Mouse (Mus musculus): ENCODE data around the gene Stk24. TPM values are rescaled to one million over a fixed set of nuclear protein-coding genes. Genes with fewer than 3 reads are reported as not detected.

The Stk24 gene
- total RNA-seq, 2 experiments from 2014 or later, result 68.0 to 69.3 TPM

DNA sequence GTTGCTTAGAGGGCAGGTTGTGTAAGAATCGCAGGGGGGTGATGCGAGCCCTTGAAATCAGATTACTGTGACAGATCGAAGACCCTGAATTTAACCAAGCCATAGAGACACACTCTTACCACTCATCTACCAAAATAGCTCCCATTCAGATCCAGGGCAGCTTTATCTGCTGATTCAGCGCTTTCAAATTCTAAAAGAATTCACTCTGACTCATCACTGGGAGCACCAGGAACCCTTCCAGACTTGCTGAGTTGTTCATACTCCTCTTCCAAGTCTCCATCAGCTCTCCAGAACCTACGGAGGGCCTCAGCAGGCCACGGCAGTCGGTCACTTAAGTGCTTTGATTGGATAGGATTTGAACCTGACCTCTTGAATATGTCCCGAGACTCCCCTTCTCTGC, 5.6 kb upstream of the Stk24 start:
- intact Hi-C loops (cut with DNase I), result no loop called here
- no peak for DNase-seq

DNA sequence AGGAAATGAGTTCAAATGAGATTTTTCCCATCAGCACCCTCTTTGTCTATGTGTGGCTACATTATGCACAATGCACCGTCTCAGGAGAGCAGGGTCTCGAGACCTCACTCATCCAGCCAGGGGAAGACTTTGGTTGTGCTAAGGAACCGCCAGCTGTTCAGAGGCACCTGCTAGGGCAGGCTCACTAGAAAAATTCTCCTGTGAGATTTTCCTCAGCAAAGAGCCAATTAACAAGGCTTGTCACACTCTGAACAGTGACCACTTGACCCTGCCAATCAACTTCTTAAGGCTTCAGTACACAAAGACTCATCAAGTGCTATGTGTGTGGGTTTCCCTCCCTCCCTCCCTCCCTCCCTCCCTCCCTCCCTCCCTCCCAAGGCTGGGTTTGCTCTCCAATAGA, 4.0 kb upstream of the Stk24 start:
- DNase-seq, result no peak
- intact Hi-C loops (cut with DNase I), result no loop called here

DNA sequence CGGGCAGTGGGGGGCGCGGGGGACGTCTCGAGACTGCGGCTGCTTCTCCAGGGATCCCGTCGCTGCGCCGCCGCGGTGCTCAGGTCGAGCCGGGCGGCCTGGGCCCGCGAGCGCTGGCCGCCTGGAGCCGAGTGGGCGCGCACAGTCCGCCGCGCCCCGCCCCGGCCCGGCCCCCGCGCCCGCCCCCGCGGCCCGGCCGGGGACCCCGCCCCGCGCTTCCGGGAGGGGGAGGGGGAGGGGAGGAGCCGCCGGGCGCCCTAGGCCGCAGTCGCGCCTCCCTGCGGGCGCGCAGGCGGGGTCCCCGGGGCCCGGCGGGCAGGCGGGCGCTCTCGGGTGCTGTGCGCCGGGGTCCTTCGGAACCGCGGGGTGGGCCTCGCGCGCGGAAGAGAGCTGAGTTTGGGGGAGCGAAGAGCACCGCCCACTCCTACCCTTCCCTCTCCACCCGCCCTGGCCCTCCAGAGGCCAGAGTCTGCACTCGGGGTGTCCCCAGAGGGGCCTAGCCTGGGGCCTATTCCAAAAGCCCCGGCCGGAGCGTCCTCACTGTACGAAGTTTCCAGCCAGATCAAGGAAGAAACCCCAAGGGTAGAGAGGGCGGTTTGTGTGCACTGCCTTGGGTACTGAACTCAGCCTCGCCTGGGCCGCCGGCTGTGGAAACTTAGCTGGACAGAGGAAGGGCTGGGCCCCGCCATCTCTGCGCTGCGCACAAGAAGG, 540 bp downstream of the Stk24 start:
- intact Hi-C loops (cut with DNase I), result loop anchor here (2.0 kb wide), 3 partner anchors 44 to 100 kb away; no protein-coding TSS in a partner anchor
- peak; percentile 93 to 96 for DNase-seq

DNA sequence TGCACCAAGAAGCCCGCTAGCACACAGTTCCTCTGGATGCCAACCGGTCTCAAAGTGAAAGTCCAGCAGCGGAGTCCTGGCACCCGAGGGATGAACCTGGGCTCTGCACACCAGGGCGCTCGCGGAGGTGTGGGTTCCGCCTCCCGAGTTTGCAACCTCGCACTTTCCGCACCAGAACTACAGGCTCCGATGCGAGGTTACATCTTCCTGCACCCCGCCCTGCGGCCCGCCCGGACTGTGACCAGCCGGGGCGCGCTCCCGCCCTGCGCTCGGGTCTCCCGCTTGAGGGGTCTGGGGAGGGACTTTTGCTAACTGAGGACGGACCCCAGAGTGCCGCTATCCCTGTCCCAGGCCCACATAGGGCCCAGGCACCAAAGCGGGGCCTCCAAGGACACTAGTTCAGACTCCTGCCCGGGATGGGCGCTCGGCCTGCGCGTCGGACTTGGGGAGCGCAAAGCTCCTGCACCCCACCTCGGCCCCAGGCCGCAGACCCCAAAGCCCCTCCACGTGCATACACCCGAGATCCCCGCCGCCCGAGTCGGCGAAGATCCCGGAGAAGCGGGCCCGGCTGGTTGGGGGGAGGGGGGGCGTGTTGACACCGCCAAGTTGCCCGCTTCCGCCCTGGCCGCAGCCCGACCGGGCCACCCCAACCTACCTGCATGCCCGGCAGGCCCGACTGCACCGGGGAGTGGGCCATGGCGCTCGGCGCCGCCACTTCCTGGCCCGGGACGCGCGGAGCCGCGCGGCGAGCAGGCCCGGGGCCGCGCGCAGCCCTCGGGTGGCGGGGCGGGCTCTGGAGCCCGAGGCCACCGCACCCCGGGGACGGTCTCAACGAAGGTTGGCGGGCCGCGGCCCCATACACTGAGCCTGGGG, 1.3 kb downstream of the Stk24 start:
- intact Hi-C loops (cut with DNase I), result loop anchor here (2.0 kb wide), 3 partner anchors 44 to 100 kb away; no protein-coding TSS in a partner anchor
- peak; percentile 66 to 70 for DNase-seq

DNA sequence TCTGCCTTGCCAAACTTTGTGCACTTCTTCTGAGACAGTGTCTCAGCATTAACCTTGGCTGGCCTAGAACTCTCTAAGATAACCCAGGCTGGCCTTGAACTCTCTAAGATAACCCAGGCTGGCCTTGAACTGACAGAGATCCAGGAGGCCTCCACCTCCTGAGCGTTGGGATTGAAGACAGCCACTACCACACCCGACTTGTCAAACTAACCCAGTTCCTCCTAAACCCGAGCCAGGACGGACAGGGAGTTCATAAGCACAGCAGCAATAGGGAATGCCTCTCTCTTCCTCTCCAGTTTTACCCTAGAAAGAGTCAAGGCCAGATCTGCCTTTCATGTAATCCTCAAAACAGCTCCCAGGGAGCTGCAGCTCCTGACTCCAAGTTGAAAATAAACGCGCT, 3.2 kb downstream of the Stk24 start:
- intact Hi-C loops (cut with DNase I), result no loop called here
- no peak for DNase-seq

DNA sequence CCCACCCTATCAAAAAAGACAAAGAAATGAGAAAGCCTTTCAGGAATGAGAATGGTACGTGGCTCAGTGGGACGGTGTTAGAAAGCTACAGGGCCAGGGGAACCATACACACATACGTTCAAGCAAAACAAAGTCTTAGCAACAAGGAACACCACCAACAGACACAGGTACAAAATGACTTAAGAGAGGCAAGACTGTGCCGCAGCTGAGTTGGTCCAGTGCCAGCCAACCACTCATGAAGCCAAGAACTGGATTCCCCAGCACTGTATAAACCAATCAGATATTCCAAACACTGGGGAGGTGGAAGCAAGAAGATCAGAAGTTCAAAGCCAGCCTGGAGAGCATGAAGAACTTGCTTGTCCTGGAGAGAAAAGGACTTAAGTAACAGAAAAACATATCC, 5.9 kb downstream of the Stk24 start:
- intact Hi-C loops (cut with DNase I), result no loop called here

DNA sequence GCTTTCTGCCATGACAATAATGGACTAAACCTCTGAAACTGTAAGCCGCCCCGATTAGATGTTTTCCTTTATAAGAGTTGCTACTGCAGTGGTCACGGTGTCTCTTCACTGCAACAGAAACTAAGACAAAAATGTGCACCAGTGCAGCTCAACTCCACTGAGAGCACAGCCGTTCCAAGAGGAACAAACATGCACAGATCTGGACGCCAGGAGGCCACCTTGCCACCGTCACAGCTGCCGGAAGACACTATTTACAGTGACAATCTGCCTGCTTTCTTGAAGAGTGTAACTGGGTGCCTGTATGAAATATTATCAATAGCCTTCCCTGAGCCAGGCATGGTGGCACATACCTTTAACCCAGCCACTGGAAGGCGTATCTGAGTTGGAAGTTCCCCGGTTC, 6.8 kb downstream of the Stk24 start:
- intact Hi-C loops (cut with DNase I), result no loop called here
- DNase-seq, result no peak

More for the DNA sequence above, 5.9 kb downstream of the Stk24 start:
- DNase-seq, result no peak

DNA sequence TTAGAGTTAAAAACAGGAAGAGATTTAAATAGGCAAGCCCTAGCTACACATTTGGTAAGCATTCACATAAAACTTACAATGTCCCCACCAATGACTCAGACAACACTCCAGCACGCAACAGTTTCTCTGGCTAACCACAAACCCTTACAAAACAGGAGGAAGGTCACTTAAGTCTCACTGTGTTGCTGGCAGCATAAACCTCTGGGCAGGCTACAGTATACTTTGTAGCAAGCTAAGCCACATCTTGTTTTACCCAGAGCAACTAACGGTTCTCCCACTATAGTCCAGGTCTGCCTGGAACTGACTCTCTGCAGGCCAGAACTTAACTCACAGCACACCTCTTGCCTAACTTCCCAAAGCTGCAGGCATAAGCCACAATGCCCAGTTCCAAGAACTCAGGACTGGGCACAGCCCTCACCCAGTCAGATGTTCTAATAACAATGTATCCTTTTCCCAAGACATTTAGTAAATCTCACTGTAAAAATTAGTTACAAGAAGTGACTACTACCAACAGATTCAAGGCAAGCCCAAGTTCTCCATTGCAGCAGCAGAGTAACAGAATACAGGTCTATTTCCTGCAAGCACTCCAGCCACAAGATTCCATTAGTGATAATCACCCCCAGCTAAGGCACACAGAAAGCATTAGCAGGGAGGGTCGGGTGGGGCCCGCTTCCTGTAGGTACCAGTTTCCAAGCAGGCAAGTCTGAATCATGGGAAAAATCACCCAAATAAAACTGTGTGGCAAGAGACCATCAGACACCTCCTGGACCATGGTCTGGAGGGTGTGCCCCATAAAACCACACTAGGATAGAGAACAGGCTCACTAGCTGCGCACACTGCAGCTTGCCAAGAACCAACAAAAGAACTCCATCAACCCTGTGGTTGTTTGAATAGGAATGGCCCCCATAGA, 7.6 kb downstream of the Stk24 start:
- intact Hi-C loops (cut with DNase I), result no loop called here
- no peak for DNase-seq

DNA sequence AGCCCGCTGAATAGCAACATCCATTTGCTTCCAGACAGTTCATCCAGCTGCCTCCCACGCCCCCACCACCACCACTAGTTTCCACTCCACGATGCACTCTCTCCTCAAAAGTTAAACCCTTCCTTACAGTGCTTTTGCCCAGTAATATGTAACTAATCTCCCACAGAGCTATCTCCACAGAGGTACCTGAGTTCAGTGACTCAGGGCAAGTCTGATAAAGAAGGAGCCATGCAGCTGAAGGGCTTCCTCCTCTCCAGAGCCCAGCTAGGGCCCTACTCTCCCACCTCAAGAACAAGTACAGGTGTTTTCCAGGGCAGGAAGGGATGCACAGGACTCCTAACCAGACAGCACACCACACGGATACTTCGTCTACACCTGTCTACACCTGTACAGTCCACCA, 10.4 kb downstream of the Stk24 start:
- DNase-seq, result no peak
- intact Hi-C loops (cut with DNase I), result no loop called here

DNA sequence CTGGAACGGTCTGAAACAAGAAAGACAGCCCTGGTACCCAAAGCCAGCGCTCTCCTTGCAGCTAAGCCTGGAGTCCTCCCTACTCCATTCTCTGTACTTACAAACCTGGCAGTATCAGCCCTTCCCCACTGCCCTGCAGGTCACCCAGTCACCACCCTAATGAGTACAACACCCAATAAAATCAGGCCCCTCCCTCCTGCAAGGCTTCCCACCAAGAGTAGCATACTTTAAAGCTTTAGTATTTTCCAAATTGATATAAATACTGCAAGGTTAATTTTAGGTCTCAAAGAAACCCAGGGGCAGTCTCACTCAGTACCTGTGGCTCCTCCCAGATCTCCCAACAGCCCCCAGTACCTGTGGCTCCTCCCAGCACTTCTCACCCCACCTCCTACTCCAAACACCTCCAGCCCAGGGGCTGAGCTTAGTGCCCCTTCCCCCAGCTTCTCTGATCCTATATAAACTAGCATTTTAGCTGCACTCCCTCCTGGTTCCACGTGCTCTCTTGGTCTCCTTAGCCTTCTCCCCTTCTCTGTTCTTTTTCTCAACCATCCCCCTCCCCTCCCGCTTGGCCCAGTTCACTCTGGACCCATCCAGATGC, 11.6 kb downstream of the Stk24 start:
- intact Hi-C loops (cut with DNase I), result no loop called here
- no peak for DNase-seq

DNA sequence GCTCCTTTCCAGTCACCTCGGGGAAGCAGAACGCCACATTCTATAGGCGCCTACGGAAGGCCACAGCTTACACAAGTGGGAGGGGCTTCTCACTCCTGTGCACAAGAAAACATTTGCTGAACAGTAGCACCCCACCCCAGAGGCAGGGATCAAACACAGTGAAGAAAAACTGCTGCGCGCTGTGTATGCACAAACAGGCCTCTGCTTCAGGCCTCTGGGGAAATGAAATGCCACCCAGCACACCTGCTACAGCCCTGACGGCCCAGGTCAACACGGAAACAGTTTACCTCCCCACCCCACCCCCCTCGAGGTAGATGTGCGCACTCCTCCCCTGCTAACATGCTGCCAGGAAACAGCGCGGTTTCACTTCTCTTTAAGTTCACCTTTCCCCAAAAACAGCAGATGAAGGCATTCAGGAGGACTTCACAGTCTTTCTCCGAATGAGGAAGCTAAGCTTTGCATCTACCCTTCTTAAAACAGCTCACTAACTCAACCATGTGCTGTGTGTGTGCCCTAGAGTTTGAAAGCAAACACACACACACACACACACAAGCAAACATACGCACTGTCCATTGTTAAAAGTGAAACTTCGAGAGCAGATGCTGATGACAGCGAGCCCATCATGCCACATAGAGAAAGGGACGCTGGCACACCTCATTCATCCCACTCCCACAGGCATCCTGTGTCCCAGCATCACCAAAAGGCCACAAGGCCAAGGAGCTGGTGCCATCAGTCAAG, 13.7 kb downstream of the Stk24 start:
- intact Hi-C loops (cut with DNase I), result no loop called here
- no peak for DNase-seq

DNA sequence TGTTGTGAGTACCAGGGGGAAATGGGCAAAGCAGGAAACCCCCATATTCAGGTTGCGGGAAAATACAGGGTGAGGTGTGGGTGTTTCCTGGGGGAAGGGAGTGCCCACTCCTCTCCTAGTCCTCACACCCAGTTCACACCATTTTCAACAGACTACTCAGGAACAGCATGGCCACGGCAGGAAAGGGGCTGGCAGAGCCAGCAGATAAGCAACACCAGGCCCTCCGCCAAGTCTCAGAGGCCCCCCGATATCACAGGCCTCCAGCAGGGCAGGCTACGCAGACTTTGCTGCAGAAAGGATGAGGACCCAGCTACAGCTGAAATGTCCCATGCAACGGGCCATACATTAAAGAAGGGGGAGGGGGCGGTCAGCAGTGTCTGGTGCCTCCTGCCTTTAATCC, 14.4 kb downstream of the Stk24 start:
- intact Hi-C loops (cut with DNase I), result no loop called here
- peak; percentile 54 to 67 for DNase-seq

DNA sequence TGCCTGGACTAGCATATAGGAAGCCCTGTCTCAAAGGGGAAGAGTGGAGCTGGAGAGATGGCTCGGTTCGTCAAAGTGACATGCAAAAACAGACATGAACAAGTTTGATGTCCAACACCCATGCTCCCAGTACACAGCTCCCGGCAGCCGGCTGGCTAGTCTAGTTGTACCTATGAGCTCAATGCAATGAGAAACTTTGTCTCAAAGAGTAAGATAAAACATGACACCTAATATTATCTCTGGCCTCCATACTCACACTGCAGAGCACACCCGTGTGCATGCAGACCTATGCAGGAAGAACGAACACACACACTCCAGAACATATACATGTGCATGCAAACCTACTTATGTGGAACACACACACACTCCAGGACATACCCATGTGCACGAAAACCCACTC, 15.5 kb downstream of the Stk24 start:
- intact Hi-C loops (cut with DNase I), result loop anchor here (5.0 kb wide), 1 partner anchor 87 kb away; no protein-coding TSS in a partner anchor
- DNase-seq, result no peak

DNA sequence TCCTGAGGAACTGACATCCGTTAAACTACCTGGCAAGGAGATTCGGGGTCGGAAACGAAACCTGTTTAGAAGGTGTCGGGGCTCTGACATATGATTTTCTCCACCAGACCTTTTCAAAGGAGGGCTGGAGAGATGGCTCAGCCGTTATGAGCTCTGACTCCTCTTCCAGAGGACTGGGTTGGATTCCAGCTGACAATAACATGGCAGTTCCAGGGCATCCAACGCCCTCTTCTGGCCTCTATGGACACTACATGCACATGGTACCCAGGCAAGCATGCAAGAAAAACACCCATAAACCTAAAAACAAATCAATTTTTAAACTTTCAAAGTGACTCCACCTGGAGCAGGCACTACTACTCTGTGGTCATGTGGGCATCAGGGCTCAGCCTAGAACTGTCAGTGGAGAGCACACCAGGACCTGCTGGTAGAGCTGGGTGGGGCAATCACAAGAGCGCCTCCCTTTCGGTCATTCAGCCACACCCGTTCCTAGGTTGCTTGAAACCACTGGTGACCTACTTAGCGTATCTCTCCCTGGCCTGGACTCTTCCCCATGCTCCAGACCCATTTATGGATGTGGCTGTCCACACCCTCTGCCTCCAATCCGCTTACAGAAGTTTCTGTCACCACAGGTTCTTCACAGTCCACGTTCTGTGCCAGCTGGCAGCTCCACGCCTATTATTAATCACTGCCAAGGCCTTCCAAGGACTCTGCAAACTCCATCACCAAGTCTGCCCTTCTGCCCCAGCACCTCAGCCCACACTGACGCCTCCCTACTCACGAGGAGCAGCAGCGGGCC, 18.3 kb downstream of the Stk24 start:
- intact Hi-C loops (cut with DNase I), result loop anchor here (5.0 kb wide), 1 partner anchor 84 kb away; no protein-coding TSS in a partner anchor
- peak; percentile 82 to 86 for DNase-seq

DNA sequence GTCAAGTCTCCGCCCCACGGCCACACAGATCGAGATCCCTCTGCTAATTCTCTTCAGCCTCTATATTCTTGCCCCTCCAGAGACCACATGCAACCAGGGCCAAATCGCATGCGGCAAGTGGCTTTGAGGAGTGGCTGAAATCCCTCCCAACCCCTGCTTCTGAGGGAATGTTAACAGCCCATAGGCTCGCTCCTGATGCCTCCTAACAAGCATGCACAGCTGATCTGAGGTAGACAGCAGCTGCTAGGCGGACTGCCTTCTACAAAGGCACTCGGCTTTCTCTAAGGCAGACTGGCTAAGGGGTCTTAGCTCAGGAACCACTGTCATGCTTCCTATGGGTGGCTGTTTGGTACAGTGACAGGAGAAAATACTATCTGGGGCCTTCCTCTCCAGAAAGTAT, 20.0 kb downstream of the Stk24 start:
- intact Hi-C loops (cut with DNase I), result loop anchor here (5.0 kb wide), 1 partner anchor 83 kb away; no protein-coding TSS in a partner anchor
- no peak for DNase-seq

DNA sequence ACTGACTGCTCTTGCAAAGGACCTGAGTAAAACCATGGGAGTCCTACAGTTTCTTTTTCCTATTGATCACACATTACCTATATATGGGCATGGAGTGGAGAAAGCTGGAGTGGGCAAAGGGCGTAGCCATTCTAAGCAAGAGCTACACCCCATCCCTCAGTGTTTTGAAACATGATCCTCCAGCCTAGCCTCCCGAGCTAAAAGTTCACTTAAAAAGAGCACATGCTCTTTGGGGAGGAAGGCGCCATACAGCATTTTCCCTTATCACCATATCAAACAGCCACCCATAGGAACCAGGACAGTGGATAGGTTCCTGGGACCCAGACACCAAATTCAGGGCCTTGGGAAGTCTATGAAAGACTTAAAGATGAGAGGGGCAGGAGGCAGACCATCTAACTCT, 20.8 kb downstream of the Stk24 start:
- intact Hi-C loops (cut with DNase I), result no loop called here
- DNase-seq, result no peak

DNA sequence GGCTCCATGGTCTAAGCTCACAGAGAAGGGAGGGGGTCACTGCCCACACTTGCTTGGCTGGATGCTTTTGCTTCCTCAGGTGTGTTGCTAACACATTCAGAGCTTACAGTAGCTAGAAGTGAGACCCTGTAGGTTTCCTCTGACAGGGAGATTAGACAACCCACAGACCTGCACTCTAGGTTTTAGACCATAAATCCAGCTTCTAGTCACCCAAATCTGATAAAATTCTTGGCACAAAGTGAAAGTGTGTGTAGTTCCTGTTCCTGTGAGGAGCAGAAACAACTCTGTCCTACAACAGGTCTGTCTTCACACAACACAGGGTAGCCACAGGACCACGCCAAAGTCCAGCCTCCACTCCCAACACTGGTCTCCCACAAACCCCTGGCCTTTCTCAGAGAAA, 21.5 kb downstream of the Stk24 start:
- intact Hi-C loops (cut with DNase I), result no loop called here
- no peak for DNase-seq

DNA sequence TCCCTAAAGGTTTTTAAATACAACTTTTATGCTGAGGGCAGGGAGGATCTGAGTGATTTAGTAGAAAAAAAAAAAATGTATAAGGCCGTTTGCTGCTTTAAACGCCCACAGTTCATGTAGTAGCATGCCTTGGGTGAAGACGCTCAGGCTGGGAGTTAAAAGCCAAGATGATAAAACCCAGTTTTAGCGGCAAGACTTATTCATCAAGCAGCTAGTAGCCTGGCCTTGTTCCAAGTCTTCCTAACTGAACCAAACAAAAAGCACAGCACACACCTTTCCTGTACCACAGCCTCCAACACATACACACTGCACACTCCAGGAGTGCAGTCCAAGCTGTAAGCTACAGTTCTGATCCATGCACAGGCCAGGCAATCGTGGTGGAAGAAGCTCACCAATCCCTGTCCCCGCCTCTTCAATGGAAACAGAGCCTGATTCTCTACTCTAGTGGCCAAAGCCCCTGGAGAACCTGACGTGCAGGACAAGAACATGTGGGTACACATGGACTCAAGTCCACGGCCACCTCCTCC, 23.4 kb downstream of the Stk24 start:
- intact Hi-C loops (cut with DNase I), result no loop called here
- DNase-seq, result no peak

Data from heart, postnatal 14 days (tissue).